Mouse (Mus musculus): ENCODE data around the gene Cyp27b1. TPM values are rescaled to one million over a fixed set of nuclear protein-coding genes. Genes with fewer than 3 reads are reported as not detected.
A peak's percentile ranks its signal among the peaks of the same experiment; 100 is the strongest.

Cyp27b1 gene
- polyA plus RNA-seq, 1 experiment from 2014 or later = 0.09 TPM

GRCm38 (mm10) chr10:127078677-127079575 lies 30.9 kb downstream of the Cyp27b1 start:
- Histone ChIP-seq H3K27ac (ENCODE audit: low read depth, low read length) (peak overlapping the region; percentile 86), H3K9me3 (replicated peaks; ENCODE audit: control insufficient read depth, low read length) (no peaks in the 10 kb centered on the region), H3K27me3 (replicated peaks; ENCODE audit: control insufficient read depth, insufficient read depth, low read length) (peaks cover 31% of the 10 kb centered on the region), H3K9ac (ENCODE audit: low read length) (peak overlapping the region; percentile 85), H3K36me3 (ENCODE audit: control insufficient read depth, insufficient read depth, low read length) (peaks cover 3% of the 10 kb centered on the region; the same call in 1 of the 2 replicates), H3K4me2 (ENCODE audit: low read length) (peak overlapping the region; percentile 97), H3K4me1 (ENCODE audit: control insufficient read depth, insufficient read depth, low read length) (peaks cover 31% of the 10 kb centered on the region), H3K4me3 (ENCODE audit: low read depth, low read length) (peak overlapping the region; percentile 74)
- 0% methylated on average over 30 of the region's 49 CpGs for WGBS
- DNase-seq (ENCODE audit: low spot score) (peak; percentile 86), ATAC-seq (peak; percentile 71)

- H3K9me3 ChIP-seq (replicated peaks; ENCODE audit: control insufficient read depth, low read length) = no peaks in the 10 kb centered on the region
- H3K36me3 ChIP-seq (ENCODE audit: control insufficient read depth, insufficient read depth, low read length) = peaks cover 8% of the 10 kb centered on the region; the same call in 1 of the 2 replicates
- DNase-seq (ENCODE audit: low spot score) = no peak
- WGBS = 2% methylated on average over 65 of the region's 70 CpGs
- ATAC-seq = 0 out of 2 replicates have a peak, but pooled peaks have one; percentile 8
- peak overlapping the region; percentile 86 for H3K27ac ChIP-seq (ENCODE audit: low read depth, low read length)
- H3K27me3 ChIP-seq (replicated peaks; ENCODE audit: control insufficient read depth, insufficient read depth, low read length) = peaks cover 37% of the 10 kb centered on the region
- H3K4me2 ChIP-seq (ENCODE audit: low read length) = peak overlapping the region; percentile 97
- H3K4me1 ChIP-seq (ENCODE audit: control insufficient read depth, insufficient read depth, low read length) = peaks cover 31% of the 10 kb centered on the region
- peak overlapping the region; percentile 74 for H3K4me3 ChIP-seq (ENCODE audit: low read depth, low read length)
- H3K9ac ChIP-seq (ENCODE audit: low read length) = peak overlapping the region; percentile 85
These were observed 31.8 kb downstream of the Cyp27b1 start for GRCm38 (mm10) chr10:127079665-127080391.

- peak overlapping the region; percentile 85 for H3K9ac ChIP-seq (ENCODE audit: low read length)
- H3K27me3 ChIP-seq (replicated peaks; ENCODE audit: control insufficient read depth, insufficient read depth, low read length) = peaks cover 37% of the 10 kb centered on the region
- peaks cover 10% of the 10 kb centered on the region; the same call in 1 of the 2 replicates for H3K36me3 ChIP-seq (ENCODE audit: control insufficient read depth, insufficient read depth, low read length)
- H3K4me1 ChIP-seq (ENCODE audit: control insufficient read depth, insufficient read depth, low read length) = peaks cover 31% of the 10 kb centered on the region
- DNase-seq (ENCODE audit: low spot score) = no peak
- peak overlapping the region; percentile 97 for H3K4me2 ChIP-seq (ENCODE audit: low read length)
- H3K4me3 ChIP-seq (ENCODE audit: low read depth, low read length) = peak overlapping the region; percentile 74
- WGBS = 2% methylated on average over 48 of the region's 48 CpGs
- H3K27ac ChIP-seq (ENCODE audit: low read depth, low read length) = no peak overlapping the region
- no peaks in the 10 kb centered on the region for H3K9me3 ChIP-seq (replicated peaks; ENCODE audit: control insufficient read depth, low read length)
- ATAC-seq = no peak
These were observed 33.1 kb downstream of the Cyp27b1 start for GRCm38 (mm10) chr10:127080901-127081780.

GRCm38 (mm10) chr10:127081996-127082620 lies 34.1 kb downstream of the Cyp27b1 start:
- ATAC-seq (peak; percentile 27), DNase-seq (ENCODE audit: low spot score) (peak; percentile 84)
- Histone ChIP-seq H3K4me1 (ENCODE audit: control insufficient read depth, insufficient read depth, low read length) (peaks cover 31% of the 10 kb centered on the region), H3K27me3 (replicated peaks; ENCODE audit: control insufficient read depth, insufficient read depth, low read length) (peaks cover 37% of the 10 kb centered on the region), H3K36me3 (ENCODE audit: control insufficient read depth, insufficient read depth, low read length) (peaks cover 10% of the 10 kb centered on the region; the same call in 1 of the 2 replicates), H3K9me3 (replicated peaks; ENCODE audit: control insufficient read depth, low read length) (no peaks in the 10 kb centered on the region), H3K9ac (ENCODE audit: low read length) (peak overlapping the region; percentile 85), H3K4me2 (ENCODE audit: low read length) (peak overlapping the region; percentile 97), H3K4me3 (ENCODE audit: low read depth, low read length) (peak overlapping the region; percentile 74), H3K27ac (ENCODE audit: low read depth, low read length) (no peak overlapping the region)
- WGBS = 24% methylated on average over 8 of the region's 8 CpGs

- Histone ChIP-seq H3K27me3 (replicated peaks; ENCODE audit: control insufficient read depth, insufficient read depth, low read length) (peaks cover 41% of the 10 kb centered on the region), H3K9me3 (replicated peaks; ENCODE audit: control insufficient read depth, low read length) (no peaks in the 10 kb centered on the region), H3K4me1 (ENCODE audit: control insufficient read depth, insufficient read depth, low read length) (peaks cover 21% of the 10 kb centered on the region), H3K4me3 (ENCODE audit: low read depth, low read length) (no peak overlapping the region), H3K36me3 (ENCODE audit: control insufficient read depth, insufficient read depth, low read length) (peaks cover 10% of the 10 kb centered on the region; the same call in 1 of the 2 replicates), H3K4me2 (ENCODE audit: low read length) (no peak overlapping the region), H3K27ac (ENCODE audit: low read depth, low read length) (no peak overlapping the region), H3K9ac (ENCODE audit: low read length) (no peak overlapping the region)
- 43% methylated on average over 8 of the region's 8 CpGs for WGBS
- ATAC-seq (no peak), DNase-seq (ENCODE audit: low spot score) (no peak)
These were observed 35.4 kb downstream of the Cyp27b1 start for GRCm38 (mm10) chr10:127083292-127083914.

GRCm38 (mm10) chr10:127083915-127084306 lies 35.9 kb downstream of the Cyp27b1 start:
- H3K36me3 ChIP-seq (ENCODE audit: control insufficient read depth, insufficient read depth, low read length) = peaks cover 10% of the 10 kb centered on the region; the same call in 1 of the 2 replicates
- no peak for ATAC-seq
- H3K9ac ChIP-seq (ENCODE audit: low read length) = no peak overlapping the region
- H3K4me1 ChIP-seq (ENCODE audit: control insufficient read depth, insufficient read depth, low read length) = peaks cover 20% of the 10 kb centered on the region
- H3K27ac ChIP-seq (ENCODE audit: low read depth, low read length) = no peak overlapping the region
- H3K27me3 ChIP-seq (replicated peaks; ENCODE audit: control insufficient read depth, insufficient read depth, low read length) = peaks cover 43% of the 10 kb centered on the region
- H3K4me3 ChIP-seq (ENCODE audit: low read depth, low read length) = no peak overlapping the region
- H3K9me3 ChIP-seq (replicated peaks; ENCODE audit: control insufficient read depth, low read length) = no peaks in the 10 kb centered on the region
- DNase-seq (ENCODE audit: low spot score) = no peak
- WGBS = 40% methylated on average over 5 of the region's 5 CpGs
- no peak overlapping the region for H3K4me2 ChIP-seq (ENCODE audit: low read length)

GRCm38 (mm10) chr10:127085052-127085451 lies 37.0 kb downstream of the Cyp27b1 start:
- no peak overlapping the region for H3K9ac ChIP-seq (ENCODE audit: low read length)
- peaks cover 17% of the 10 kb centered on the region for H3K4me1 ChIP-seq (ENCODE audit: control insufficient read depth, insufficient read depth, low read length)
- no peak overlapping the region for H3K4me3 ChIP-seq (ENCODE audit: low read depth, low read length)
- DNase-seq (ENCODE audit: low spot score) (no peak), ATAC-seq (no peak)
- H3K4me2 ChIP-seq (ENCODE audit: low read length) = no peak overlapping the region
- H3K27me3 ChIP-seq (replicated peaks; ENCODE audit: control insufficient read depth, insufficient read depth, low read length) = peaks cover 51% of the 10 kb centered on the region
- no peak overlapping the region for H3K27ac ChIP-seq (ENCODE audit: low read depth, low read length)
- H3K36me3 ChIP-seq (ENCODE audit: control insufficient read depth, insufficient read depth, low read length) = peaks cover 10% of the 10 kb centered on the region; the same call in 1 of the 2 replicates
- 85% methylated on average over 9 of the region's 9 CpGs for WGBS
- H3K9me3 ChIP-seq (replicated peaks; ENCODE audit: control insufficient read depth, low read length) = no peaks in the 10 kb centered on the region
